Mouse (Mus musculus): Measurements from ENCODE around the gene Adsl.

Gene Adsl

GRCm38 (mm10) chr15:81006127-81006735 lies 57.9 kb downstream of the Adsl start:
- no peak for DNase-seq (ENCODE audit: low read depth, low spot score)

GRCm38 (mm10) chr15:81007339-81007738 lies 59.0 kb downstream of the Adsl start:
- DNase-seq (ENCODE audit: low read depth, low spot score) = no peak

GRCm38 (mm10) chr15:81007905-81008304 lies 59.6 kb downstream of the Adsl start:
- no peak for DNase-seq (ENCODE audit: low read depth, low spot score)

GRCm38 (mm10) chr15:81008689-81009123 lies 60.4 kb downstream of the Adsl start:
- DNase-seq (ENCODE audit: low read depth, low spot score) = peak; percentile 81

- no peak for DNase-seq (ENCODE audit: low read depth, low spot score)
Measured at GRCm38 (mm10) chr15:81010114-81010513, 61.8 kb downstream of the Adsl start.

GRCm38 (mm10) chr15:81011523-81011922 lies 63.2 kb downstream of the Adsl start:
- no peak for DNase-seq (ENCODE audit: low read depth, low spot score)

- DNase-seq (ENCODE audit: low read depth, low spot score) = no peak
Measured at GRCm38 (mm10) chr15:81012359-81012758, 64.1 kb downstream of the Adsl start.

GRCm38 (mm10) chr15:81013186-81013585 lies 64.9 kb downstream of the Adsl start:
- DNase-seq (ENCODE audit: low read depth, low spot score) = no peak

- no peak for DNase-seq (ENCODE audit: low read depth, low spot score)
Measured at GRCm38 (mm10) chr15:81015068-81015744, 66.9 kb downstream of the Adsl start.

GRCm38 (mm10) chr15:81016488-81016887 lies 68.2 kb downstream of the Adsl start:
- no peak for DNase-seq (ENCODE audit: low read depth, low spot score)

- no peak for DNase-seq (ENCODE audit: low read depth, low spot score)
Measured at GRCm38 (mm10) chr15:81017308-81017707, 69.0 kb downstream of the Adsl start.
